Mouse (Mus musculus): ENCODE measurements around the gene Egfl7. TPM values are rescaled to one million over a fixed set of nuclear protein-coding genes. Genes with fewer than 3 reads are reported as not detected.

Egfl7 gene
- polyA plus RNA-seq, 1 experiment from 2014 or later, result 121 TPM

- no peak for ATAC-seq (ENCODE audit: insufficient read depth, low FRiP score, low read depth)
- no peak overlapping the region for H3K9ac ChIP-seq
- 60% methylated on average over 12 of the region's 12 CpGs for WGBS
- H3K9me3 ChIP-seq, result no peaks in the 10 kb centered on the region
- peaks cover 23% of the 10 kb centered on the region for H3K4me1 ChIP-seq
- peaks cover 39% of the 10 kb centered on the region for H3K36me3 ChIP-seq
- H3K4me3 ChIP-seq (replicated peaks), result no peak overlapping the region
- H3K27me3 ChIP-seq (replicated peaks), result no peaks in the 10 kb centered on the region
- no peak overlapping the region for H3K4me2 ChIP-seq
- no peak overlapping the region for H3K27ac ChIP-seq
These were observed 55.0 kb downstream of the Egfl7 start for GRCm38 (mm10) chr2:26634629-26635488.

GRCm38 (mm10) chr2:26635489-26636324, 55.9 kb downstream of the Egfl7 start:
- WGBS, result 69% methylated on average over 21 of the region's 21 CpGs
- H3K4me3 ChIP-seq (replicated peaks), result no peak overlapping the region
- H3K36me3 ChIP-seq, result peaks cover 39% of the 10 kb centered on the region
- ATAC-seq (ENCODE audit: insufficient read depth, low FRiP score, low read depth), result no peak
- no peaks in the 10 kb centered on the region for H3K27me3 ChIP-seq (replicated peaks)
- H3K4me1 ChIP-seq, result peaks cover 27% of the 10 kb centered on the region
- H3K9me3 ChIP-seq, result no peaks in the 10 kb centered on the region
- no peak overlapping the region for H3K9ac ChIP-seq
- H3K27ac ChIP-seq, result no peak overlapping the region
- no peak overlapping the region for H3K4me2 ChIP-seq

GRCm38 (mm10) chr2:26636325-26636635, 56.5 kb downstream of the Egfl7 start:
- Histone ChIP-seq H3K27me3 (replicated peaks) (no peaks in the 10 kb centered on the region), H3K4me3 (replicated peaks) (no peak overlapping the region), H3K4me1 (peaks cover 27% of the 10 kb centered on the region), H3K4me2 (no peak overlapping the region), H3K9me3 (no peaks in the 10 kb centered on the region), H3K27ac (no peak overlapping the region), H3K36me3 (peaks cover 39% of the 10 kb centered on the region), H3K9ac (no peak overlapping the region)
- 40% methylated on average over 2 of the region's 2 CpGs for WGBS
- ATAC-seq (ENCODE audit: insufficient read depth, low FRiP score, low read depth), result no peak

- Histone ChIP-seq H3K4me3 (replicated peaks) (no peak overlapping the region), H3K4me2 (no peak overlapping the region)
- WGBS, result 74% methylated on average over 4 of the region's 4 CpGs
These were observed 57.6 kb downstream of the Egfl7 start for GRCm38 (mm10) chr2:26637316-26637932.

GRCm38 (mm10) chr2:26638039-26638438, 58.2 kb downstream of the Egfl7 start:
- Histone ChIP-seq H3K4me2 (peak overlapping the region; percentile 80), H3K4me1 (peaks cover 27% of the 10 kb centered on the region), H3K9ac (peak overlapping the region; percentile 10; the same call in 1 of the 2 replicates), H3K36me3 (peaks cover 39% of the 10 kb centered on the region), H3K9me3 (no peaks in the 10 kb centered on the region), H3K4me3 (replicated peaks) (peak overlapping the region; percentile 97; the same call in 1 of the 2 replicates), H3K27me3 (replicated peaks) (no peaks in the 10 kb centered on the region), H3K27ac (no peak overlapping the region)
- ATAC-seq (ENCODE audit: insufficient read depth, low FRiP score, low read depth), result no peak
- 76% methylated on average over 5 of the region's 5 CpGs for WGBS

More at GRCm38 (mm10) chr2:26637316-26637932, 57.6 kb downstream of the Egfl7 start:
- H3K4me1 ChIP-seq, result peaks cover 27% of the 10 kb centered on the region
- H3K36me3 ChIP-seq, result peaks cover 39% of the 10 kb centered on the region
- H3K27me3 ChIP-seq (replicated peaks), result no peaks in the 10 kb centered on the region
- no peaks in the 10 kb centered on the region for H3K9me3 ChIP-seq
- no peak overlapping the region for H3K9ac ChIP-seq
- no peak overlapping the region for H3K27ac ChIP-seq
- no peak for ATAC-seq (ENCODE audit: insufficient read depth, low FRiP score, low read depth)

GRCm38 (mm10) chr2:26638572-26638971, 58.8 kb downstream of the Egfl7 start:
- peak overlapping the region; percentile 29; the same call in 1 of the 2 replicates for H3K9ac ChIP-seq
- H3K4me3 ChIP-seq (replicated peaks), result peak overlapping the region; percentile 97
- H3K4me1 ChIP-seq, result peaks cover 27% of the 10 kb centered on the region
- ATAC-seq (ENCODE audit: insufficient read depth, low FRiP score, low read depth), result no peak
- H3K36me3 ChIP-seq, result peaks cover 39% of the 10 kb centered on the region
- H3K4me2 ChIP-seq, result peak overlapping the region; percentile 80
- no peak overlapping the region for H3K27ac ChIP-seq
- H3K27me3 ChIP-seq (replicated peaks), result no peaks in the 10 kb centered on the region
- 59% methylated on average over 5 of the region's 5 CpGs for WGBS
- H3K9me3 ChIP-seq, result no peaks in the 10 kb centered on the region

- peak; percentile 50; the same call in 1 of the 2 replicates for ATAC-seq (ENCODE audit: insufficient read depth, low FRiP score, low read depth)
- Histone ChIP-seq H3K9ac (peak overlapping the region; percentile 29; the same call in 1 of the 2 replicates), H3K27me3 (replicated peaks) (no peaks in the 10 kb centered on the region), H3K27ac (0 out of 2 replicates have a peak overlapping the region, but pooled peaks have one; percentile 35), H3K4me2 (peak overlapping the region; percentile 80), H3K36me3 (peaks cover 36% of the 10 kb centered on the region), H3K4me1 (peaks cover 27% of the 10 kb centered on the region), H3K4me3 (replicated peaks) (peak overlapping the region; percentile 97), H3K9me3 (no peaks in the 10 kb centered on the region)
- WGBS, result 1% methylated on average over 8 of the region's 8 CpGs
These were observed 59.3 kb downstream of the Egfl7 start for GRCm38 (mm10) chr2:26639083-26639482.

GRCm38 (mm10) chr2:26639838-26640830, 60.3 kb downstream of the Egfl7 start:
- no peaks in the 10 kb centered on the region for H3K27me3 ChIP-seq (replicated peaks)
- H3K27ac ChIP-seq, result peak overlapping the region; percentile 87
- H3K9ac ChIP-seq, result peak overlapping the region; percentile 97
- H3K9me3 ChIP-seq, result no peaks in the 10 kb centered on the region
- H3K4me3 ChIP-seq (replicated peaks), result peak overlapping the region; percentile 97
- H3K36me3 ChIP-seq, result peaks cover 28% of the 10 kb centered on the region
- peaks cover 27% of the 10 kb centered on the region for H3K4me1 ChIP-seq
- H3K4me2 ChIP-seq, result peak overlapping the region; percentile 80
- WGBS, result 3% methylated on average over 49 of the region's 49 CpGs
- ATAC-seq (ENCODE audit: insufficient read depth, low FRiP score, low read depth), result peak; percentile 81

- no peak overlapping the region for H3K9ac ChIP-seq
- no peak overlapping the region for H3K4me3 ChIP-seq (replicated peaks)
- peaks cover 22% of the 10 kb centered on the region for H3K4me1 ChIP-seq
- peak overlapping the region; percentile 87 for H3K27ac ChIP-seq
- WGBS, result 68% methylated on average over 7 of the region's 7 CpGs
- no peaks in the 10 kb centered on the region for H3K9me3 ChIP-seq
- ATAC-seq (ENCODE audit: insufficient read depth, low FRiP score, low read depth), result no peak
- H3K4me2 ChIP-seq, result no peak overlapping the region
- peaks cover 18% of the 10 kb centered on the region; the same call in 1 of the 2 replicates for H3K36me3 ChIP-seq
- H3K27me3 ChIP-seq (replicated peaks), result no peaks in the 10 kb centered on the region
These were observed 61.3 kb downstream of the Egfl7 start for GRCm38 (mm10) chr2:26641006-26641647.
